Comparison of ENCODE assay signal across 18 mouse cellular contexts in genomic region chr13:85771027-85771681, GRCm38 (mm10).
DNase-seq lines count a peak whose midpoint lies in the region; ATAC-seq and TF ChIP-seq lines count a peak whose summit lies in the region.
"Had no signal": no experiment of that assay in that cellular context is flagged by ENCODE, and none has a peak within 500 bp of the region (broad histone marks: within the 10 kb centered on the region; RNA-seq: fewer than 3 reads in every experiment).

No protein-coding gene starts in this region.

- H3K9ac ChIP-seq in forebrain, embryonic 11.5 days (ENCODE audit: low read length), result no peak overlapping the region
- H3K9ac ChIP-seq in limb, embryonic 14.5 days (ENCODE audit: low read depth, low read length, severe bottlenecking), result no peak overlapping the region
- H3K9ac ChIP-seq: heart, embryonic 13.5 days; hindbrain, embryonic 12.5 days had no signal

- no peaks in the 10 kb centered on the region for H3K27me3 ChIP-seq in forebrain, embryonic 11.5 days (ENCODE audit: control insufficient read depth, insufficient read depth, low read length)
- no peaks in the 10 kb centered on the region for H3K27me3 ChIP-seq in forebrain, embryonic 10.5 days (ENCODE audit: poor library complexity, severe bottlenecking)
- no peaks in the 10 kb centered on the region for H3K27me3 ChIP-seq in limb, embryonic 14.5 days (ENCODE audit: control insufficient read depth, insufficient read depth, low read length)
- H3K27me3 ChIP-seq: heart, embryonic 13.5 days; hindbrain, embryonic 12.5 days; Patski had no signal

- no peaks in the 10 kb centered on the region for H3K4me1 ChIP-seq in forebrain, embryonic 11.5 days (replicated peaks; ENCODE audit: control insufficient read depth, insufficient read depth, low read length)
- no peaks in the 10 kb centered on the region for H3K4me1 ChIP-seq in forebrain, embryonic 10.5 days
- no peaks in the 10 kb centered on the region for H3K4me1 ChIP-seq in limb, embryonic 14.5 days (ENCODE audit: control insufficient read depth, insufficient read depth, low read length)
- H3K4me1 ChIP-seq: embryonic facial prominence, embryonic 10.5 days; heart, embryonic 13.5 days; hindbrain, embryonic 12.5 days had no signal

- no peak overlapping the region for H3K27ac ChIP-seq in forebrain, embryonic 11.5 days (ENCODE audit: low read depth, low read length)
- H3K27ac ChIP-seq in forebrain, embryonic 10.5 days, result no peak overlapping the region
- 0 out of 2 replicates have a peak overlapping the region, but pooled peaks have one; percentile 40 for H3K27ac ChIP-seq in limb, embryonic 14.5 days (replicated peaks; ENCODE audit: low read depth, low read length)
- H3K27ac ChIP-seq: embryonic facial prominence, embryonic 10.5 days; heart, embryonic 13.5 days; hindbrain, embryonic 12.5 days; hindbrain, postnatal 0 days had no signal

- 64% methylated on average over 3 of the region's 3 CpGs for WGBS in forebrain, embryonic 11.5 days
- 67% methylated on average over 3 of the region's 3 CpGs for WGBS in forebrain, embryonic 10.5 days
- WGBS in limb, embryonic 14.5 days, result 27% methylated on average over 3 of the region's 3 CpGs

- no peak for TF ChIP-seq POLR2A in limb, embryonic 14.5 days (IDR thresholded peaks at IDR 0.05; ENCODE audit: borderline replicate concordance, extremely low read depth, insufficient read depth, insufficient read length)

- H3K4me2 ChIP-seq in forebrain, embryonic 11.5 days (ENCODE audit: low read depth, low read length, severe bottlenecking), result no peak overlapping the region
- H3K4me2 ChIP-seq in limb, embryonic 14.5 days (replicated peaks; ENCODE audit: low read depth, low read length, severe bottlenecking), result no peak overlapping the region
- H3K4me2 ChIP-seq: heart, embryonic 13.5 days; hindbrain, embryonic 12.5 days had no signal

- 0 out of 2 replicates have a peak, but pooled peaks have one; percentile 24 for ATAC-seq in forebrain, embryonic 11.5 days (replicated peaks; ENCODE audit: low FRiP score)
- peak; percentile 23; the same call in 1 of the 2 replicates for ATAC-seq in frontal cortex, adult (ENCODE audit: low TSS enrichment)
- ATAC-seq in limb, embryonic 14.5 days (ENCODE audit: low FRiP score, low read depth), result peak; percentile 60
- ATAC-seq: activated CD4-positive, CD25-positive, alpha-beta regulatory T cell, adult 4 months; hindbrain, postnatal 0 days; Patski had no signal

- H3K9me3 ChIP-seq in forebrain, embryonic 11.5 days (ENCODE audit: control insufficient read depth, low read length), result no peaks in the 10 kb centered on the region
- no peaks in the 10 kb centered on the region for H3K9me3 ChIP-seq in forebrain, embryonic 10.5 days
- H3K9me3 ChIP-seq in limb, embryonic 14.5 days (ENCODE audit: control insufficient read depth, low read length), result no peaks in the 10 kb centered on the region
- H3K9me3 ChIP-seq: embryonic facial prominence, embryonic 10.5 days; heart, embryonic 13.5 days; hindbrain, embryonic 12.5 days had no signal

- H3K36me3 ChIP-seq in forebrain, embryonic 11.5 days (ENCODE audit: control insufficient read depth, insufficient read depth, low read length), result no peaks in the 10 kb centered on the region
- H3K36me3 ChIP-seq in forebrain, embryonic 10.5 days (replicated peaks), result no peaks in the 10 kb centered on the region
- no peaks in the 10 kb centered on the region for H3K36me3 ChIP-seq in limb, embryonic 14.5 days (ENCODE audit: control insufficient read depth, insufficient read depth, low read length)
- H3K36me3 ChIP-seq: embryonic facial prominence, embryonic 10.5 days; heart, embryonic 13.5 days; hindbrain, embryonic 12.5 days had no signal

- DNase-seq in forebrain, embryonic 11.5 days (ENCODE audit: low spot score), result no peak
- DNase-seq in forebrain, embryonic 10.5 days (ENCODE audit: extremely low spot score, low spot score), result no peak
- DNase-seq in frontal cortex, adult 2 months (ENCODE audit: extremely low spot score in 1 of 2, low spot score in 1 of 2), result no peak
- DNase-seq in 3134 (ENCODE audit: extremely low read depth, insufficient read length, low spot score), result peak; percentile 1
- DNase-seq in limb, embryonic 14.5 days (ENCODE audit: low spot score), result peak; percentile 77
- DNase-seq in urinary bladder, postnatal 36 days (ENCODE audit: low spot score in 2 of 2), result no peak
- DNase-seq: adrenal gland, postnatal 14 days; cerebellum, adult 2 months; gastrocnemius, postnatal 36 days; heart, adult 11 months; heart, postnatal 36 days had no signal

- H3K4me3 ChIP-seq in forebrain, embryonic 11.5 days (ENCODE audit: low read depth, low read length), result no peak overlapping the region
- no peak overlapping the region for H3K4me3 ChIP-seq in forebrain, embryonic 10.5 days
- H3K4me3 ChIP-seq in limb, embryonic 14.5 days (replicated peaks; ENCODE audit: low read length), result no peak overlapping the region
- H3K4me3 ChIP-seq: embryonic facial prominence, embryonic 10.5 days; heart, embryonic 13.5 days; hindbrain, embryonic 12.5 days had no signal

Comparison
In these comparisons a context has a peak if more than half of its experiments do, and no peak if none do; other contexts are left out.
1. DNase-seq: peak in 3134 (single experiment) and limb, embryonic 14.5 days (single experiment); none in forebrain, embryonic 11.5 days (single experiment), forebrain, embryonic 10.5 days (single experiment), frontal cortex, adult 2 months (0 of 2) and urinary bladder, postnatal 36 days (0 of 2).
2. Peak in every context shown above with its lines, with median percentiles within 50 percentile points of each other: ATAC-seq.